Mouse (Mus musculus): Measurements from ENCODE around the gene Dock9.

Dock9 gene

DNA sequence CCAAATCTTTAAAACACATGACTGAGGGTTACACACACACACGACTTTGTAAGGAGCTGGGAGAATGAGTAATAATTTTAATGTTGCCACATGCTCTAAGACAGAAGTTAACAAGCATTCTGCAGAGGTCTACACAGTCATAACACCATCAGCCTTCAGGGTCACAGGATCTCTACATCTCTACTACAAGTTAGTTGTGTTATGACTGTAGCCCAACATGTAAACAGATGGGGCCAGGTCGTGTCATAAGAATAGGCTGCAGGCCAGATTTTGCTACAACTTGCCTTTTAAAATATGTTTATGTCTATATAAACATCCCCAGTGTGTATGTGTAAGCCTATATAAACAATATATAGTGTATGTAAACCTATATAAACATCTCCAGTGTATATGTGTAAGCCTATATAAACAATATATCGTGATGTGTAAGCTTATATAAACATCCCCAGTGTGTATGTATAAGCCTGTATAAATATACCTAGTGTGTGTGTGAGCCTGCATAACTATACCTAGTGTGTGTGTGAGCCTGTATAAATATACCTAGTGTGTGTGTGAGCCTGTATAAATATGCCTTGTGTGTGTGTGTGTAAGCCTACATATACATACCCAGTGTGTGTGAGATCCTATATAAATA is 130.9 kb downstream of the Dock9 start:
- intact Hi-C loops (cut with DNase I), result no loop called here

DNA sequence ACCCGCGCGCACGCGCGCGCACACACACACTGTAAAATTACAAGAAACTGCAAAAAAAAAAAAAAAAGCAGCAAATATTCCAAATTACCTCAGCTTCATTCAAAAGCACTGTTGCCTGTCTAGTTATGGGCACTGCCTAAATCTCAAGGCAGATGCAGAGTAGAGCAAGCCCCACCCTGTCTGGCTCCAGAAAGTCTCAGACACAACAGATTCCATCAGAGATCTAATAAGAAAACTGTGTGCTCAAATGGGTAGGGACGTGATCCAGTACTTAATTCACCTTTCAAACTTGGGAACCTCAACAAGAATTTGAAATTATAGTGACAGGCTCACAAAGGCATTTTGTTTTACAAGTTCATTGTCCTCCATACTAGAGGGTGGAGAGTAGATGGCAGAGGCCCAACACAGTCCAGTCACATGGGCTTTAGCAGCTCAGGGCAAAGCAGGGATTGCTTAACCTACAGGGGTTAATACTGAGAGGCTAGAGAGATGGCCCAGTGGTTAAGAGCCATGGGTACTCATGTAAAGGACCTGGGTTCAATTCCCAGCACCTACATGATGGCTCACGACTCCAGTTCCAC is 131.9 kb downstream of the Dock9 start:
- intact Hi-C loops (cut with DNase I), result no loop called here

DNA sequence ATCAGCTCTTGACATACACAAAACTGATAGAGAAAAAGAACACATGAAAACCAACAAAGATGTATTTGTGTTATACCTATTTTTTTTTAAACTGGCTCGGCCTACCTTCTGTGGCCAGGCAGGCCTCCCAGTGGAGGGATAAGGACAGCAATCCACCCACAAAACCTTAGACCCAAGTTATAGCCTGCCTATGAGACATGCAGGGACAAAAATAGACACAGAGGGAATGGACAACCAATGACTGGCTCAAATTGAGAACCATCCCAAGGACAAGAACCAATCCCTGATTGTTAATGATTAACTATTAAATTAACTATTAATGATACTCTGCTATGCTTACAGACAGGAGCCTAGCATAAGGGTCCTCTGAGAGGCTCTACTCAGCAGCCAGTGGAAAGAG is 133.7 kb downstream of the Dock9 start:
- intact Hi-C loops (cut with DNase I), result no loop called here

DNA sequence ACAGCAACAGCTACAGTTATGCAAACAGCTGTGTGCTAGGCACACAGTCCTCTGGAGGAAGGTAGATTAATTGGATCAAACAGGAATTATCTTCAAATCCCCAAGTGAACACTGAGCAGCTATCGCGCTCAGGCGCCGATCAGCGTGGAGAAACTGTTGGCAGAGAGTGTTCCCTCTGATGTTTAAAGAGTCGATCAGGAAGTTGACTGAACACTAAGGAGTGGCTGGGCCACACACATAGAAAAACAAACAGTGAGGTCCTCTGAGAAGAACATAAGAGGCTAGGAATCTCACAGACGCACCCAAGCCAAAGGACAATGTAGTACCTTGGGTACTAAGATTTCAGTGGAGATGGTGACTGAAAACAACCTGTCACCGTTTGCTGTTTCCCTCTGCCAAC is 136.7 kb downstream of the Dock9 start:
- intact Hi-C loops (cut with DNase I), result no loop called here

DNA sequence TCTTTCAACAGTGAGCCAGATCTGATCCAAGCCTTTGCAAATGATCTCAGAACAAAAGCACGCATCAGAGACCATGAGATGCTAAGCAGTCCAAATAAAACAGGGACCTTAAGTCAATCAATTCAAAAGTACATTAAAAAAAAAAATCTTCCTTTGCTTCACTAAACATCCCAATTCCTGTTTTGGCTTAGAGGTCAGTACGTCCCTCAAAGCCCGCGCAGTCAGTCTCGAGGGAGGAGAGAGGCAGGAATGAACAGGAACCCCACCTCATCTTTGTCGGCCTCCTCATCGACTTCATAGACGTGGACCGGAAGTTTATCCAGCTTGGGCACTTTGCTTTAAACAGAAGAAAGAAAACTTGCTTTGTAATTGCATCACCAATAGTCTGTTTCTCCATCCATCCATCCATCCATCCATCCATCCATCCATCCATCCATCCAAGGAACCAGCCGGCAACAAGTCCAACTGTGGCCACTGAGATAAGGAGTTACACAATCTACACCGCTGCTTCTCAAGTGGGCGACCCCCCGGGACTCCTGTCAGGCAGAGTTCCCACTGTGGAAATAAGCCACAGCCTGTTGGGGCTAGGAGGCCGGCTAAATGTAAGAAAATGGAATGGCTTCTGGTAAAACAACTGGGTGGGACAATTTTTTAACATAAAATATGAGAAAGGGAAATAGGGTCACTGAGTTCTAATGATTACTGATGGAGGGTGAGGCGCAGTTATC is 137.3 kb downstream of the Dock9 start:
- intact Hi-C loops (cut with DNase I), result no loop called here

DNA sequence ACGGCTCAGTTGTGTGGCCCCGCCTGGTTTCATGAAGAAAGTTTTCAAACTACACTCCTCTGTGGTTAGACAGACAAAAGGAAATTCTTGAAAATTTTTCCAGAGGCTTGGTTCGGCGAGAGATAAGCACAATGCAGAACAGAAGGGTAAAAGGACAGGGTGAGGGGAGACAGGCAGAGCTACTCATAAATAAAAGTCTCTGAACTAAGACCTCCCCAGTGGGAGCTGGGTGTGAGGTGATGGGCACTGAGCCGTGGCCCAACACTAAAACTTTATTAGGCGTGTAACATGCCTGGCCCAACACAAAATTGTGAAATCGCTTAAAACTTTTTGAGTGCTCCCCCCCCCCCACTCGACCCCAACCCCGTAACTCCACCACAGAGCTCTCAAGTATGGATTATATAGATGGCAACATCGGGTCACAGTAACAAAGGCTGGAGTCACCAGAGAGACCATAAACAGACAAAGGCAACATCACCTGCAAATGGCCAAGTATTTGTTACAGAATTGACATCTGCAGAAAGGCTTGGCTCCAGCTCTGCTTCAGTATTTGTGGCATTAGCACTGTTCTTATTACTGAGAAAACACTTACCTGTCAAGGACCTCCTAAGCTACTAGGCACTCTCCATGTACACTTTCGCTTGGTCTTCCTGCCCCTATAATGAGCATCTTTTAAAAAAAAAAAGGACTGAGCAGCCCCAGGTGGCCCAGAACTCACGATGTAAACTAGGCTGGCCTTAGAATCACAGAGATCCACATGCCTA is 138.4 kb downstream of the Dock9 start:
- intact Hi-C loops (cut with DNase I), result loop anchor here (5.0 kb wide), 1 partner anchor 38 kb away; no protein-coding TSS in a partner anchor

DNA sequence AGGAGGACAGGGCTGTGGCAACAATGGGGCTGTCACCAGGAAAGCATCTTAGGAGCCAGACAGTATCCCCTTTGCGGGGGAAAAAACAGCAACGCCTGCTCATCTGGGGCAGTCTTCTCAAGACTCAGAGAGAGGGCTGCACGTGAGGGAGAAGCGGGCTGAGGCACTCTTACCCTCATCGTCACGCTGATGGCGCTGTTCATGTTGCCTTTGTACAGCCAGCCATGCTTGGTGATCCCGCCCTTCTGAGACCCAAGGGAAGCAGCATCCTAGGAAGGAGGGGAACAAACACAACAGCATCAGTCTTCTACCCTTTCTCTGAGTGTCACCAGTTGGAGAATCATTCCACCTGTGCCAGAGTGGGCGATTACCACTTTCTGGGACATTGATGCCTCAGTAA is 139.1 kb downstream of the Dock9 start:
- intact Hi-C loops (cut with DNase I), result loop anchor here (5.0 kb wide), 1 partner anchor 39 kb away; no protein-coding TSS in a partner anchor

DNA sequence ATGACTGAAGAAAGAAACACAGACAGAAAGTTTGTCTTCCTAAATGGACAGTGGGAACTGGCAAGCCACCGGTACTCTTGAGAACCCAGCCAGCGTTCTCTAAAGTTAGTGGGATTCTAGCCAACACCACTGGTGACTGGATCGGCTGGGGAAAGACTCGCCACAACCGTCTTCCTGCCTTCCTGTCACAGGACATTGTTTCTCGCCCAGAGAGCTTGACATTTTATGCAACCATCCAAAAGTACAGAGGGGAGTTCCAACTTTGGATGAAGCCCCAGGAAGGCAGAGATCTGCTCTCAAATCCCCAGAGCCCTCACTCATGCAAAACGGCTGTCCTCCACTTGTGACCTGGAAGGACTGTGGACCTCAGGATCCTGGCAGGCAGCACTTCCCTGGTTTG is 140.0 kb downstream of the Dock9 start:
- intact Hi-C loops (cut with DNase I), result loop anchor here (5.0 kb wide), 1 partner anchor 40 kb away; no protein-coding TSS in a partner anchor

DNA sequence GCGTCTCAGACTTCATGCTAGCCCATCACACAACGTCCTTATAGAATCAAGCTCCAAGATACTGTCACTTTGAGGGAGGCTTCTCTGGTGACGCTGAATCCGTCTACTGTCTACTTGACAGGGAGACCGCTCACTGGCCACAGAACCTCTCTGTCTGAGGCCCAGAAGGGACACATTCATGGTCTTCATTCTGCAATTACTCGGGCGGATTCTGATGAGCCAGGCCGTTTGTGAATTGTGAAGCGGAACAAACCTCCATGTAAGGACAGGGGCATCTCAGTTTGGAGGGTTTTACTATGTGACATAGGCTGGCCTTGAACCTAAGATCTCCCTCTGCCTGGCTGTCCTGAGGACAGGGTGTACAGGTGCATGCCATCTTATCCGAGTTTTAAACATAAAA is 140.7 kb downstream of the Dock9 start:
- intact Hi-C loops (cut with DNase I), result loop anchor here (5.0 kb wide), 1 partner anchor 40 kb away; no protein-coding TSS in a partner anchor

DNA sequence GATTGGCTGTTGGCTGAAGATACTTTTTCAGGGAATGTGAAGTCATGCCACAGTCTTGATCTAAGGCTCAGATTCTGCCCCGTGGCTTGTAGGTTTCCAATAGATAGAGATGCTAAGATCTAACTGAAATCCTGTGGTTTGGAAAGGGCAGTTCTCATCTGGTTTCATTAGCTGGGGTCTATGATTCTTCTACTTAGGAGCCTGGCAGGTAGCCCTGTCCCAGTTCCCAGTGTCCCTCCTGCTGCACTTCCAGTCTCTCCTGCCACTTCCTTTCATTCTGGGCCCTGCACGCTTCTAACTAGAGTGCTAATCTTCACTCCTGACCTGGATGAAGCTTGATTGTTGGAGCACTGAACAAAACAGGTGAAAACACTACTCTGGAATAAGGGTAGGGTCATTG is 142.7 kb downstream of the Dock9 start:
- intact Hi-C loops (cut with DNase I), result loop anchor here (5.0 kb wide), 1 partner anchor 42 kb away; no protein-coding TSS in a partner anchor

DNA sequence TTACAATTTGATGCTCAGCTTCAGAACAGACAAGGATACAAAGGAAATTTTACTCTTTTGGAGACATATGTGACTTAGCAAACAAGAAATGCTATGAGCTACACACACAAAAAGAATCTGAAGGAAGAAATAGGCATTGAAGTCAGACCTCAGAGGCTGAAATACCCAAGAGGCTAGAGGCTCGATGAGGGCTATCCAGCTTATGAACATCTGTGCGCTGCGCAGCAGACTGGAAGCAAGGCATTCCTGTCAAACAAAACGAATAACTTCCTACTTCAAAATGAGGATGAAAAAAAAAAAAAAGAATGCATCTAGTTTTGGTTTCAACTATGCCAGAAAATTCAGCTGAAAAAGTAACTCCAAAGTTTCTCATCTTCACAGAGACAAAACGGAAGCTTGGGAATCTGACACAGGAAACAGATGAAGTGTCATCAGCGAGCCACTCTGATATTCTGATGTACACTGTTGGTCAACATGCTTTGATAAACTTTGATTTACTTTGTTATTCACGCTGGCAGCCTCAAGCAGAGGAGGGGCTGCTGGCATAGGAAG is 143.1 kb downstream of the Dock9 start:
- intact Hi-C loops (cut with DNase I), result no loop called here

DNA sequence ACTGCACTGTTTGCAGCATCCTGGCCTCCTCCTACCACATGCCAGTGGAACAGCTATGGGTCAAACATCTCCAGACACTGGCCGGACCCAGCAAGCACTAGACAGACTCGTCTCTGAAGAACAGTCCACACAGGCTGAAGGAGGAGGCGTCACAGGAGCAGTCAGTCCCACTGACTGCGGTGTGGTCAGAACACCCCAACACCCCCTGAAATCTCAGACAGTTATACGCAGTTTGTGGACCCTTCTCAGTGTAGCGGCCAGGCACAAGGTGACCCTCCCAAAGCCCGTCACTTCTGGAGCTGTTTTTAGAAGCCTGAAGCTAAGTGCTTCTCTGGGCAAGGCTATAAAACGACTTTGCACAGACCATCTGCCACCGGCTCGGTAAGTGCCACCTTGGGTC is 143.9 kb downstream of the Dock9 start:
- intact Hi-C loops (cut with DNase I), result no loop called here

DNA sequence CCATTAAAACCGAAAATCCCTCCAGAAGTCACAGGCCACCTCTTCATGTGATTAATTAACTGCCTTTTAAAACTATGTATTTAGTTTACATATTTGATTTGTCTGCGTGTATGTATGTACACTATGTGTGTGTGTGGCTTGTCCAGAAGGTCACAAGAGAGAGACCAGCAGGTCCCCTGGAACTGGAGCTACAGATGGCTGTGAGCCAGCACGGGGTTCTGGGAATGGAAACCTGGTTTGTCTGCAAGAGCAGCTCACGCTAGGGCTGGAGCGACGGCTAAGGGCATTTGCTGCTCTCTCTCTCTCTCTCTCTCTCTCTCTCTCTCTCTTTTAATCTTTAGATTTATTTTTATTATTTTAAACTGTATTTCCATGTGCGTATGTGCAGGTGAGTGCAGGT is 144.4 kb downstream of the Dock9 start:
- intact Hi-C loops (cut with DNase I), result no loop called here

DNA sequence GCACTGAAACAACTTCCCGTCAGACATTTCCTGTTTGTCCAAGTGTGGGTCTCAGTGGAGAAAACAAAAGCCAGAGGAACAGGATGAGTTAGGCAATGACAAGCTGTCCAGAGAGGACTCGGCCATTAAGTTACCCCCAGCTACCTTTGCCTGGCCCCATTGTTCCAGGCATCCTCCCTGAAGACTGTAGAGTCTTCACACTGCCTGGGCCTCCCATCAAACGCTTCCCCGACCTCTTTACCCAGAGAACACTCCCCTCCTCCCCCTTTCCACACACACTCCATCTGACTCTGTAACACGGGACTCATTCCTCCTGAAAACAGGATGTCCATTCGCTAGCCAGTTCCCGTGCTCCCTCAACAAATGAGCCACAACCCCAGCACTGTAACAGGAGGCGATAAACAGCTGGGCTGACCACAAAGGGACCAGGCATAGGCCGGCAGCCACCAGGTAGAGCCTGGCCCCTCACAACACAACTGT is 149.0 kb downstream of the Dock9 start:
- intact Hi-C loops (cut with DNase I), result no loop called here

DNA sequence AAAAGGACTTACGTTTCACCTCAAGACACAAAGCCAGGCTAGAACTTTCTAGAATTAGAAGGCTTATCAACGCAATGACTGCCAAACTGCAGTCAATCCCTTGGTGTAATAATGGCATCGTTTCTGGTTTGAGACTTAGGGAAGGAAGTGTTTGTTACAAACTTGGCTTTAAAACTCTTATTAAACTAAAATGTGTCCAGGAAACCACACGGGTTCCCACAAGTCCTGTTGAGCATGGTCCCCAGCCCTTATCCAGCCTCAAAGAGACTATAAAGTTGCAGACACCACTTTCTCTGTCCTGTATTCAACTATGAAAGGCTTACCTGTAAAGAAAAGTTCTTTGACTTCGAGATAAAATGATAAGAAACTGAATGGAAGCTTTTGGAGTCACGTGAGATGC is 149.9 kb downstream of the Dock9 start:
- intact Hi-C loops (cut with DNase I), result no loop called here

DNA sequence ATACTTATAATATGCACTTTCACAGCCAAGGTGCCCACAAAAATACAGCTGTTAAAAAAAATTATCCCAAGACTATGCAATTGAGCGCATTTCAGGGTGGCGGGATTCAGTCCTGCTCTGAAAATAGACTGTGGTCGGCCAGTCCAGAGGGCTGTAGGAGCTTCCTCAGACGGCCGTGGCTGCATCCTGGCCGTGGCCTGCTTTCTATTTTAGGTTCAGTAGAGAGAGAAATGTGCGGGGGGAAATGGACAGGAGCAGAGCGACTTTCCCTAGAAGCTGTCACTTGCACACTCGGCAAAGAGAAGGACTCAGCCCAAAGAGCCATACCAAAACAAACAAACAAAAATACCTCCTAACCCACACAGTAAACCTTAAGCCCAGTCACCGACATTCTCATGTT is 151.0 kb downstream of the Dock9 start:
- intact Hi-C loops (cut with DNase I), result no loop called here

DNA sequence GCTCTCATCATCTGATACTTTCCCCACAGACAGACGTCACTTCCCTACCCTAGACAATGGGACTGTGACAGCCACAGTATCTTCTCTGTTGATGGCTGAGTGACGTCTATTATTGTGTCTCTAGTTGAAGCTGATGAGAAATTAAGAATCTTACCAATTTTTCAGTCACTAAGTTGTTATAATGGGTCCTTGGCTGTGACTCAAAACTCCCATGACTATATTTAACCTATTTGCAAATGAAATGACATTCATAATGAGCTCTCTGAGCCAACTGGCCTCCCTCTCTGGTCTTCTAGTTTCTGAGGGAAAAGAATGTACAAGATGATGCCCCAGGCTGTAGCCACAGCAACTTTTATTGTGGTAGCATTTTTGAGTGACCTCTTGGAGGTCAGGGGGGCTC is 153.3 kb downstream of the Dock9 start:
- intact Hi-C loops (cut with DNase I), result no loop called here

DNA sequence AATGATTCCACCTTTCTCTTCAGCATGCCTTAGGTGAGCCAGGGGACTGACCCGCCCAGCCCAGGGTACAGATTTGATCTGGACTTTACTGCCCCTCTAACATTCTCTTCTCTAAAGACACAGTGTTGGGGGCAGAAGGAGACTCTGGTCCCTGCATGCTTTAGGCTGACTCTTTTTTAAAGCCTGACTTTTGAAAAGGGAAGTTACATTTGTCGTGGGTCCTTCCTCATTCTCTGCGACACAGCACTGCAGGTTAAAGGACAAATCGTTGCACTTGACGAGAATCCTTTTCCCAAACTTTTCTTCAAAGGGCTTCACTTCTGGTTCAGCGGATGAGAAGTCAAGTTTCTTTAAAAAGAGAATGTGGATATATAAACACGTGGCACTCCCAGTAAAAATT is 156.4 kb downstream of the Dock9 start:
- intact Hi-C loops (cut with DNase I), result no loop called here

DNA sequence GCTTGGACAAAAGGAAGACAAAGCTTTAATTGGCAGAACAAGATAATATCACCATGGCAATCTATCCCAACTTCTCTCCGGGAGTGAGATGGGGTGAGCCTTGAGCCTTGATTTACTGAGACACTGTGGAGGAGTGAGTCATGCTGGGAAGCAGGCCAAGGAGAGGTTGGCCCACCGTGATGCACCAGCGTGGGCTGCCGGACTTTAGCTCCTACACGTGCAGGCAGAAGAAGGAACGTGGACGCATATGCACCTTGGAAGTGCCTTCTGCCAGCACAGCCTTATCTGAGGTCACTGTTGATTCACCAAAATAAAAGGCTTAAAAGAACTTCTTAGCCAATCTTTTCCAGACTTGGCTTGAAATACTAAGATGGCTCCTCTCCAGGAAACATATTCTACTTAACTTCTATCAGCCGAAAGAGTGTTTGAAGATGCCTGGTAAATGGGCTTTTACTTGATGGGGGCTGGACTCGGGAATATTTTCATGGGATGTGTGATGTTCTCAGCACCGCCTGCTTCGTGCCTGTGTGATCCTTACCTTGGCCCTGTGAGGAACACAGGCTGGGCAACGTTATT is 160.6 kb downstream of the Dock9 start:
- intact Hi-C loops (cut with DNase I), result no loop called here

DNA sequence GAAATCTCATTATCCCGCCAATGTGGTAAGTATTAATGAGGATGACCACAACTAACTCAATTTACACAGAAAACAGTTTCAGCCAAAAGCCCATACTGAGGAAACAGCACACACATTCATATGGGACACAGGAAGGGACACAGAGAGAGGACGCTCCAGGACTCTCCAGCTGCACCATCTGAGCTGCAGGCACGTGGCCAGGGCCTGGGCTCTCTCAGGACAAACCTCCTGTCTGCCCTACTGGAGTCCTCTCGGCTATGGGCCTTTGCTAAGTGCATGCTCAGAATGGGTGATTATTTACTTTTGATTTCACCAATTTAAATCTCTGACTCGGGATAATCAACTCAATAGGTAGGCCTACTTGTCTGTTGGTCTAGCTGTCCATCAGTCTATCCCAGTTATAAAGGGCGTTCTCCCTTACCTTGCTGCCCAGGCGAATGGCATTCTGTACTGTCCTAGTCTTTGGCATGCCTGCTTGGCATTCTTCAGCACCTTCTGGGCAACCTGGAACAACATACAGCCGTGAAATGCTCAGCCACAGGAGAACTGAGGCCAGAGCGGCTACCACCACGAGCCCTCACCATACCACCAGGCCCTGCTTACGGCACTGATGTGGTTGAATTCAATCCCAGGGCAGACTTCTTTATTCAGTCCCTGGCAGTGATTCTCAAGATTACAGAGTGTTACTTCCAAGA is 162.8 kb downstream of the Dock9 start:
- intact Hi-C loops (cut with DNase I), result loop anchor here (5.0 kb wide), 1 partner anchor 62 kb away; no protein-coding TSS in a partner anchor
